Mouse (Mus musculus) megakaryocyte, embryonic 14.5 days (primary cell): ENCODE data around the gene Braf. TPM values are rescaled to one million over a fixed set of nuclear protein-coding genes. Genes with fewer than 3 reads are reported as not detected.

Source experiments
- H3K27me3 ChIP-seq: replicated peaks from 2 replicates; pipeline ENCODE3; 2012; ENCODE audit warnings: inconsistent platforms
- H3K36me3 ChIP-seq: replicated peaks from 2 replicates; pipeline ENCODE3; 2012; ENCODE audit warnings: low read length, inconsistent platforms, mixed read lengths
- H3K4me1 ChIP-seq: 2 replicates; pipeline ENCODE4 v1.6.1; 2012; ENCODE audit warnings: inconsistent platforms
- H3K4me3 ChIP-seq: replicated peaks from 2 replicates; pipeline ENCODE3; 2012; ENCODE audit warnings: moderate library complexity, mild to moderate bottlenecking, inconsistent platforms
- H3K9me3 ChIP-seq: 2 replicates; pipeline ENCODE4 v1.6.1; 2012; ENCODE audit warnings: inconsistent platforms
- FLI1 ChIP-seq: IDR thresholded peaks from 2 replicates; pipeline ENCODE4 v1.6.1; 2012; ENCODE audit warnings: low read length, inconsistent platforms, mixed read lengths
- GATA1 ChIP-seq: IDR thresholded peaks from 3 replicates; pipeline ENCODE4 v1.6.1; 2012; ENCODE audit warnings: mixed read lengths, low read length, inconsistent platforms, borderline replicate concordance
- polyA plus RNA-seq: library from polyadenylated mRNA; stranded (reverse); fragments of >175 nt; gene quantifications from 2 replicates; pipeline ENCODE4 v1.2.3, GENCODE M21; 2012; ENCODE audit warnings: low replicate concordance; ENCODE audit not compliant: insufficient read depth

The Braf gene
- polyA plus RNA-seq, 1 experiment: 0.84 TPM

DNA sequence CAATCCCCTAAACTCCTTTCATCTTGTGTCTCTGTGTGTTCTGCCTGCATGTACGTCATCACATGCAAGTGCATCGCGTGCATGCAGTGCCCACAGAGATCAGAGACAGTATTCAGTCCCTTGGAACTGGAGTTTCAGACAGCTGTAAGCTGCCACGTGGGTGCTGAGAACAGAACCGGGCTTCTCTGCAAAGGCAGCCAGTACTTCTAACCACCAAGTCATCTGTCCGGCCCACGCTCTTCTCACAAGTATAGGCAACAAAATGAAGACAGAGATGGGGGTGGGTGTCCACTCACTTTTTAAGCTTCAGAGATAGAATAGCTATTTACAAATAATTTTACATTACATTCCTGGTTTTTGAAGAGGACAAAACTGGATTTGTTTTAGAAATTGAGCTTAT, 50.2 kb downstream of the Braf start:
- TF ChIP-seq FLI1: no peak
- no peak for TF ChIP-seq GATA1
- Histone ChIP-seq H3K27me3 (no peaks in the 10 kb centered on the region), H3K4me3 (no peak overlapping the region), H3K9me3 (peaks cover 8% of the 10 kb centered on the region; the same call in 1 of the 2 replicates), H3K36me3 (peaks cover 59% of the 10 kb centered on the region), H3K4me1 (no peaks in the 10 kb centered on the region)

DNA sequence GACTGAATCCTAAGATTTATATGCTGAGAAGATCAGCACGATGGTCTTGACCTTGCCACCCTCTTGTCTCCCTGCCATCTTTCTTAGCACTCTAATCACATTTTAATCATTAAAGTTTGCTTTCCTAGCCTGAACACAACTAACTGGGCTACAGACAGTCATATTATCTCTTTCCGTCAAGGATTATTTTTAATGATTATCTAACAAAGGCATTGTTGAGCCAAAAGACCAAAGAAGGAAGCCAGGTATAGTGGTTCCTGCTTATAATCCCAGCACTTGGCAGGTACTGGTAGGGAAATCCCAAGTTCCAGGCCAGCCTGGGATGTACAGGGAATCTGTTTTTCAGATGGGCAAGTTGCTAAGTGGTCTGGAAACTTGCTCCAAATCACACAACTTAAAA, 114.0 kb downstream of the Braf start:
- Histone ChIP-seq H3K36me3 (peaks cover 74% of the 10 kb centered on the region), H3K4me1 (peaks cover 5% of the 10 kb centered on the region), H3K9me3 (no peaks in the 10 kb centered on the region), H3K4me3 (no peak overlapping the region), H3K27me3 (no peaks in the 10 kb centered on the region)
- TF ChIP-seq FLI1: no peak
- no peak for TF ChIP-seq GATA1

DNA sequence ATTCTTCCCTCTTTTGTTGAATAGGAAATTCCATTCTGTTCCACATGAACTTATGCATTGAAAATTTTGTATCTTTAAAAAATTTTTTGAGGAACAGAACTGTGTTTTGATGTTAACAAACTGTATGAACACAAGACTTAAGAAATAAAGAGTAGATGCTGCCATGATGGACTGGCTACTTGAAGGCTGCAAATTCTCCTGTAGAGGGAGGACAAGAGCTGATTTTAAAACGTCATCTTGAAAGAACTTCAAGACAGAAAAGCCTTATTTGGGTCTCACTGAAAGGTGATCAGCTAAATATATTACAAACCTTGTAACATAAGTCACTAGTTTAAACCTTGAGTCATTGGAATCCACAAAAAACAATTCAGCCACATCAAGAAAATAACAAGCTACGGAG, 115.1 kb downstream of the Braf start:
- H3K36me3 ChIP-seq: peaks cover 71% of the 10 kb centered on the region
- no peaks in the 10 kb centered on the region for H3K9me3 ChIP-seq
- TF ChIP-seq FLI1 (no peak), GATA1 (no peak)
- H3K4me3 ChIP-seq: no peak overlapping the region
- no peaks in the 10 kb centered on the region for H3K27me3 ChIP-seq
- peaks cover 5% of the 10 kb centered on the region for H3K4me1 ChIP-seq

DNA sequence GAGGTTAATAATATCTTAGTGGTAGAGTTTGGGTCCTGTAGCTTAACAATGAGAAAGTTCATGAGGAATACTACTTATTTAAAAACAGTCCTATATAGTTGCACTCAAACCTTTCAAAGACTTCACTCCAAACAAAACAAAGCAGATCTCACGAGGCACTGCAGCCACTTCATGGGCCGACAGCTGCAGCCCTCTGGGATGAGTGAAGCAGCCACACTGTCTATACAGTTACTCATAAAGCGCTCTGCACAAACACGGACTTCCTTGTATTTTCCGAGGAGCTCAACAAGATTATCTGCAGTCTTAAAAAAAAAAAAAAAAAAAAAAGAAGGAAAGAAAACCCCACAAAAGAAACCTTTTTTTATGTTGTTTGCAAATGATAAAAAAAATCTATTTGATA, 117.9 kb downstream of the Braf start:
- Histone ChIP-seq H3K4me1 (peaks cover 5% of the 10 kb centered on the region), H3K4me3 (no peak overlapping the region), H3K9me3 (no peaks in the 10 kb centered on the region), H3K36me3 (peaks cover 72% of the 10 kb centered on the region), H3K27me3 (no peaks in the 10 kb centered on the region)
- TF ChIP-seq GATA1 (no peak), FLI1 (no peak)

DNA sequence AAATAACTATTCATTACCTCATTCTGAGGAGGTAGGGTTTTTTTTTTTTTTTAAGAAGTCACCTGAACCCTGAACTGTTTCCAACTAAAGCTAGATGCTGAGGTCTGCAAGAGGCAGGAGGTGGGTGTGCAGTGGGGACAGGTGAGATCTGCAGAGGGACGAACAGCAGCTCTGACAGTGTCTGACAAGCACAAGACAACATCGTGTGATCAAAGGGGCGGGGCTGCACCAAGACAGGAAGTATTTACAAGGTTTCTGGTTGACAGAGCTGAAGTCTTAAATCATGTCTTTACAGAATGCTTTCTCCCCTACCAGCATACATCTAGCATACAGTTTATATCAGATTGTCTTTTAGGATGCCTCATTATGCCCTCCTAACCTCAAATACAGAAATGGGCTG, 118.4 kb downstream of the Braf start:
- peaks cover 5% of the 10 kb centered on the region for H3K4me1 ChIP-seq
- TF ChIP-seq FLI1 (no peak), GATA1 (no peak)
- no peak overlapping the region for H3K4me3 ChIP-seq
- H3K27me3 ChIP-seq: no peaks in the 10 kb centered on the region
- H3K9me3 ChIP-seq: no peaks in the 10 kb centered on the region
- peaks cover 72% of the 10 kb centered on the region for H3K36me3 ChIP-seq

DNA sequence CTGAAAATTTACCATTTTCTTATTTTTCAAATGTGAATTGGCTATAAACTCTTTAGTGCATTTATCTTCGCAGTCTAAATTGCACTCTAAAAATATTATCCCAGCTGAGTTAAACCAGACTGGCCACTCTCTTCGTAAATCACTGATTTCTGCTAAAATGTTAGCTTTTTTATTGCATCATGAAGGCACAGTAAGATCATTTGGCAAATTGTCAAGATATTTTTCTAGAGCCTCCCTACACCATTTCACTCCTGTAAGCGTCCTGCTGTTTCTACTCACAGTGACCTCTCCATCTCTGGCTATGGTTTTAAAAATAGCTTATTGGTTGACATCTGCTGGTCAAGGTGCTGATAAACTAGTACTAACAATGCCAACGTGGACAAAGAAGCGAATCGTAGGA, 119.2 kb downstream of the Braf start:
- Histone ChIP-seq H3K36me3 (peaks cover 69% of the 10 kb centered on the region), H3K9me3 (no peaks in the 10 kb centered on the region), H3K4me3 (no peak overlapping the region), H3K27me3 (no peaks in the 10 kb centered on the region), H3K4me1 (peaks cover 5% of the 10 kb centered on the region)
- TF ChIP-seq FLI1: no peak
- TF ChIP-seq GATA1: no peak

DNA sequence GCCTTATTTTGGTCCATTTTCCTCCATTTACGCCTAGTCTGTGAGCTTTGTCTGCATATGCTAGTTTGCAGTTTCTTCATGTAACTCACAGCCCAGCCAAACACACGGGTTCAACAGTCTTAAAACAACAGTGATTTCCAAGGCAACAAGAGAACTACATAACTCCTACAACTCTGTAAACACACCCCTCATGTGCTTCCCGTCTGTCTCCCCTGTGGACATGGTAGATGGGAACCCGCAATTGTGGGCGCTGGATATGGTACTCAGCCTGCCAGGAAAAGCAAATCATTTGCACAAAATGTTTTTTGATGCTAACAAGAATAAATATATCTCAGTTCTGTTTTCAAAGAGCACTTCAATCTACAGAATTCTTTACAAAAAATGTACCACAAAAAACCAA, 120.7 kb downstream of the Braf start:
- TF ChIP-seq FLI1: no peak
- TF ChIP-seq GATA1: no peak
- peaks cover 76% of the 10 kb centered on the region for H3K36me3 ChIP-seq
- peaks cover 10% of the 10 kb centered on the region for H3K4me1 ChIP-seq
- H3K9me3 ChIP-seq: no peaks in the 10 kb centered on the region
- H3K4me3 ChIP-seq: no peak overlapping the region
- H3K27me3 ChIP-seq: no peaks in the 10 kb centered on the region

DNA sequence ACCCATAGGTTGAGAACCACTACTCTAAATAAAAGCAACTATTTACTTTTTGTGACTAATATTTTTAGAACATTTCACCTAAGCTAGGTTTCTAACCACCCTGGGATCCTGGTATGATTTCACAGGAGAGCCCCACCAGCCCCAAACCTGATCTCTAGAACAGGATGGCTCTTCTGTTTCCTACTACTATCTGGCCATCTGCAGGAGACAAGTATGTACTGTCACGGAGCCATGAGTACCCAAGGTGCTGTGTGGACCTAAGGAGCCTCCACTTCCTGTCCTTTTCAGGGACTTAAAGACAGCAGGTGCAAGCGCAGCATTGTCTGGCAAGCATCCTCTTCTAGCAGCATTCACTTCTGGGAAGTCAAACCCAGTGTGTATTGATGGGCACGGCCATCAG, 123.4 kb downstream of the Braf start:
- H3K4me3 ChIP-seq: no peak overlapping the region
- peaks cover 88% of the 10 kb centered on the region for H3K36me3 ChIP-seq
- H3K9me3 ChIP-seq: no peaks in the 10 kb centered on the region
- H3K4me1 ChIP-seq: peaks cover 7% of the 10 kb centered on the region
- H3K27me3 ChIP-seq: no peaks in the 10 kb centered on the region
- TF ChIP-seq FLI1 (no peak), GATA1 (no peak)

DNA sequence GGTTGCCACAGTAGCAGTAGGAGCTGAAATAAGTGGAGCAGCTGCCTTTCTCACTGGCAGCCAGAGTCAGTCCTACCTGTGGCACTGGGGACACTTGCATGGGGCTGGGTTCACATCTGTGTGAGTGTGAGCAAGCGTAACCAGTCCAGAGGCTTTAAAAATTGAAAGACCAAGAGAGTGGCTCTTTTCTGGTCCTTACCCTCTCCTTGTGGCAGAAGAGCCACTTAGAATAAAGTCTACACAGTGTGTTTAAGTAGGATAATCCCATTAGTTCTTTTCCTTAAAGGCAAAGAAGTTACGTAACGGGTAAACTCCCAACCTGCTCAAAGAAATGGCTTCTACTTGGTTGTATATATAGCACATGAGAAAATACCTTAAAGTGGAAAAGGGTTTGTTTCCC, 124.4 kb downstream of the Braf start:
- H3K36me3 ChIP-seq: peaks cover 91% of the 10 kb centered on the region
- H3K4me1 ChIP-seq: peaks cover 12% of the 10 kb centered on the region
- no peak for TF ChIP-seq FLI1
- no peak for TF ChIP-seq GATA1
- no peaks in the 10 kb centered on the region for H3K27me3 ChIP-seq
- H3K9me3 ChIP-seq: no peaks in the 10 kb centered on the region
- no peak overlapping the region for H3K4me3 ChIP-seq

DNA sequence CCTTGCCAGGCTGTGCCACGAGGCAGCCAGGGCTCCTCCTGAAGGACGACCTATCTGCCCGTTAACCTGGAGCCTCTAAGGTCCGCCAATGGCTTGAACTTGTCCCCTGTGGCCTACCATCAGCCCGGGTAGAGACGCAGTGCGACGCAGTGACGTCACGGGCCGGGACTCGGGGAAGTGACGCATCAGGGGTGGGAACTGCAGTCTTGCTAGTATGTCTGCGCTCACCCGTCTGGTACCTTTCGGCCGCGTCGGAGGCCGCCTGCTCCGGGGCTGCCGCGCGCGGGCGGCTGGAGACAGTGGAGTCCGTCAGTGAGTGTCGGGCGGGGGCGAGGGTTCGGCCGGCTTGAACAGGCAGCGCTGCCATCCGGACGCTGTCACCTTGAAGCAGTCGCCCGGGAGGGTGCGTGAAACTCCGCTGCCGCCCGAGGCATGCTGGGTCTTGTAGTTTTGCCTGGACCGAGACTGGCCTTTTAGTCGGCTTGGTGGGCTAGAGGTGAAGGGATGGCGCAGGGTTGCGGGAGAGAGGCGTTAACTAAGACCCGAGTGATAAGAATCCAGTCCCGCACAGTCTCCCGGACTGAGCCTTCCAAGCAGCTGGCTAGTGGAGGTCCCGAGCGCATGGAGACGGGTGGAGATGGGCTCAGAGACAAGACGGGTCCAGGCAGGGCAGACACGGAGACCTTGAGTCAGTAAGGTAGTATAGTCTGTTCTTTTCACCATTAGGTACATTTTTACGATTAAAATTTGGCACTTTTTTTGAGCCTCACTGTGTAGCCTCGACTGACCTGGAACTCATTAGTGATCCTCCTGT, 132.7 kb downstream of the Braf start, which contains the start of gene Ndufb2:
Ndufb2 (plus strand) TSS at position 174 of the 814 bp plus-strand sequence.
- Histone ChIP-seq H3K9me3 (no peaks in the 10 kb centered on the region), H3K36me3 (peaks cover 54% of the 10 kb centered on the region), H3K4me1 (peaks cover 33% of the 10 kb centered on the region), H3K27me3 (no peaks in the 10 kb centered on the region), H3K4me3 (peak within 1 kb of the TSS; percentile 96)
- TF ChIP-seq FLI1: no peak

DNA sequence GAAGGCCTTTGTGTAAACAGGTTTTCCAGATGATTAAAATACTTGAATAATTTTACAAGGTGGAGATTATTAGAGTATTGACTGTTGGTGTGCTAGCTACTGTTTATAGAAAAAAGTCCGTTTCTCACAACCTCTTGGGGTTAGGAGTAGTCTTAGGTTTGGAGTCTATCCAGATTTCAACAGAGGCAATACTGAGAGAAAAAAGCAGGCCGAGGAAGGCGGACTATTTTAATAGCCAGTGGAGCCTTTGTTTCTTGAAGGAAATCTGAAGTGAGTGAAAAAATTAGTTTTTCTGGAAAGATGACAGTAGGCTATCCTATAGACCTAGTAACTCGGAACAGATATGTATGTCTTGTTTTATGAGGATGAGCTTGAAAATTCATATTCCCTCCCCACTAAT, 133.8 kb downstream of the Braf start:
- Histone ChIP-seq H3K36me3 (peaks cover 54% of the 10 kb centered on the region), H3K4me3 (peak overlapping the region; percentile 96), H3K4me1 (peaks cover 33% of the 10 kb centered on the region), H3K27me3 (no peaks in the 10 kb centered on the region), H3K9me3 (no peaks in the 10 kb centered on the region)
- TF ChIP-seq FLI1 (no peak), GATA1 (no peak)
